Mouse (Mus musculus): ENCODE results near the gene Pop5. TPM values are rescaled to one million over a fixed set of nuclear protein-coding genes. Genes with fewer than 3 reads are reported as not detected.

Pop5 gene
- polyA plus RNA-seq, 1 experiment, result 55.6 TPM

GRCm38 (mm10) chr5:115260356-115260755, 24.7 kb downstream of the Pop5 start:
- H3K27me3 ChIP-seq (ENCODE audit: control insufficient read depth, insufficient read depth, low read length), result no peaks in the 10 kb centered on the region
- H3K4me3 ChIP-seq (ENCODE audit: extremely low read depth, insufficient read depth, insufficient read length), result no peak overlapping the region
- H3K36me3 ChIP-seq (ENCODE audit: control insufficient read depth, insufficient read depth, low read length), result peaks cover 37% of the 10 kb centered on the region
- no peaks in the 10 kb centered on the region for H3K4me1 ChIP-seq (ENCODE audit: control insufficient read depth, insufficient read depth, insufficient read length)
- H3K27ac ChIP-seq (ENCODE audit: insufficient read depth, low read length), result no peak overlapping the region
- TF ChIP-seq POLR2A (IDR thresholded peaks at IDR 0.05; ENCODE audit: low read depth, low read length), result no peak
- no peak for TF ChIP-seq CTCF (IDR thresholded peaks at IDR 0.05; ENCODE audit: extremely low read depth, insufficient read depth, insufficient read length, insufficient replicate concordance)
- DNase-seq (ENCODE audit: low read depth in 1 of 2, low spot score in 2 of 2), result no peak
- 86% methylated on average over 6 of the region's 6 CpGs for WGBS

DNA sequence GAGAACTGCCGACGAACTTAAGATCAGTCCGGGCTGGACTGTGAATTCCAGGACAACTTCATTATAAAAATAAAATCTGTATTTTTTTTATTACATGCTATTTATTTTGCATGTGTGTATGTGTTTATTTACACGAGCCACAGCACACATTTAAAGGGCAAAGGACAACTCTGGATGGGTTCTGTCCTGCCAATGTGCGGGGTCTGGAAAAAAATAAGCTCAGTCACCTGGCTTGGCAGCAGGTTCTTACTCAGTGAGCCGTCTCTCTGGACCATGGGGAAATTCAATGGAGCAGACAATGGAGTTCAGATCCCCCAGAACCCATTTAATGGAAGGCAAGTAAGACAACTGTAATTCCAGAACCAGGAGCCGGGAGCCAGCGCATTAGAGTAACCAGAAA, 25.5 kb downstream of the Pop5 start:
- Histone ChIP-seq H3K27me3 (ENCODE audit: control insufficient read depth, insufficient read depth, low read length) (no peaks in the 10 kb centered on the region), H3K4me1 (ENCODE audit: control insufficient read depth, insufficient read depth, insufficient read length) (no peaks in the 10 kb centered on the region), H3K27ac (ENCODE audit: insufficient read depth, low read length) (no peak overlapping the region), H3K4me3 (ENCODE audit: extremely low read depth, insufficient read depth, insufficient read length) (no peak overlapping the region), H3K36me3 (ENCODE audit: control insufficient read depth, insufficient read depth, low read length) (peaks cover 31% of the 10 kb centered on the region)
- DNase-seq (ENCODE audit: low read depth in 1 of 2, low spot score in 2 of 2), result no peak
- no peak for TF ChIP-seq CTCF (IDR thresholded peaks at IDR 0.05; ENCODE audit: extremely low read depth, insufficient read depth, insufficient read length, insufficient replicate concordance)
- TF ChIP-seq POLR2A (IDR thresholded peaks at IDR 0.05; ENCODE audit: low read depth, low read length), result no peak
- WGBS, result 96% methylated on average over 8 of the region's 8 CpGs

DNA sequence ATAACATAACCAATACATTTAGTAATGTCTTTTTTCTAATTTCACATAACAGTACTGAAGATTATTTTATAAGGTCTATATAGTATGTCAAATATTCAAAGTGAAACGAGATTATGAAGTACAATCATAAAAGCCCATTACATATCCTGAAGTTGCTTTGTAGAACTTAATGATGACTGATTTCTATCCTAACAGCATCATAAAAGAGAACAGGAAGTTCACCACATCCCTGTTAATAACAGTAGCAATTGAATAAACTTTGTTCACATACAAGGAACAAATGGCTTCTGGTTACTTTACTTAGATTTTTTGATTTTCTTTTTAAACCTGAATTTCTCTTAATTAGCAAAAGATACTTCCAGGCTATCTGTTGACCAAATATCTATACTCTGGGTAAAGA, 26.2 kb downstream of the Pop5 start:
- WGBS, result 73% methylated on average over 1 of the region's 1 CpGs
- Histone ChIP-seq H3K4me1 (ENCODE audit: control insufficient read depth, insufficient read depth, insufficient read length) (no peaks in the 10 kb centered on the region), H3K36me3 (ENCODE audit: control insufficient read depth, insufficient read depth, low read length) (peaks cover 24% of the 10 kb centered on the region), H3K27me3 (ENCODE audit: control insufficient read depth, insufficient read depth, low read length) (no peaks in the 10 kb centered on the region), H3K27ac (ENCODE audit: insufficient read depth, low read length) (no peak overlapping the region), H3K4me3 (ENCODE audit: extremely low read depth, insufficient read depth, insufficient read length) (no peak overlapping the region)
- DNase-seq (ENCODE audit: low read depth in 1 of 2, low spot score in 2 of 2), result no peak
- TF ChIP-seq POLR2A (IDR thresholded peaks at IDR 0.05; ENCODE audit: low read depth, low read length) (no peak), CTCF (IDR thresholded peaks at IDR 0.05; ENCODE audit: extremely low read depth, insufficient read depth, insufficient read length, insufficient replicate concordance) (no peak)

DNA sequence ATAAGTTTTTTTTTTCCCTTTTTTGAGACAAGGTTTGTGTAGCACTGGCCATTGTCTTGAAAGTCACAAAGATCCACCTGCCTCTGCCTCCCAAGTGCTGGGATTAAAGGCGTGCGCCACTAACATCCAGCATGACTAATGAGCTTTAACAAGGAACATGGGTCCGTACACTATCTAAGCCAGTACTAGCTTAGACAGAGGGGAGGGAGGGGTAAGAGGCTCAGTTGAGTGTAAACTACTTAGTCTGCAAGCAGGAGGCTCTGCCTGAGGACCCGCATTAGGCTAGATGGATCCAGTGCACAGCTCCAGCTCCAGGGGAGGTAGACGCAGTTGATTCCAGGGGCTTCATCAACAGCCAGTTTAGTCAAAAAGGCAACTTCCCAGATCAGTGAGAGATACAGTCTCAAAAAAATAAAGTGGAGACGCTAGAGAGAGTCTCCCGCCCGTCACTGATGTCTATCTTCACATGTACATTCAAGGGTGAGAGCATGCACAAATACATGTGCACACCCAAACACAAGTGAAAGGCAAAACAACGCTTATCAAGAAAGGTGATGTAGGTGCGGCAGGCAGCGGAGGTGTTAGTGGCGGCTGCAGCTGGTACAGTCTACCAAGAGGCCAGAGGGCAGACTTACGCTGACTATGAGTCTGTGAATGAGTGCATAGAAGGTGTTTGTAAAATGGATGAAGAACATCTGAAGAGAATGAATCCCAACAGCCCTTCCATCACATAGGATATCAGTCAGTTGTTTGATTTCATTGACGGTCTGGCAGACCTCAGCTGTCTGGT, 27.1 kb downstream of the Pop5 start:
- Histone ChIP-seq H3K27me3 (ENCODE audit: control insufficient read depth, insufficient read depth, low read length) (no peaks in the 10 kb centered on the region), H3K4me1 (ENCODE audit: control insufficient read depth, insufficient read depth, insufficient read length) (no peaks in the 10 kb centered on the region; the same call in 1 of the 2 replicates), H3K36me3 (ENCODE audit: control insufficient read depth, insufficient read depth, low read length) (peaks cover 22% of the 10 kb centered on the region), H3K4me3 (ENCODE audit: extremely low read depth, insufficient read depth, insufficient read length) (no peak overlapping the region), H3K27ac (ENCODE audit: insufficient read depth, low read length) (no peak overlapping the region)
- TF ChIP-seq POLR2A (IDR thresholded peaks at IDR 0.05; ENCODE audit: low read depth, low read length), result no peak
- TF ChIP-seq CTCF (IDR thresholded peaks at IDR 0.05; ENCODE audit: extremely low read depth, insufficient read depth, insufficient read length, insufficient replicate concordance), result no peak
- DNase-seq (ENCODE audit: low read depth in 1 of 2, low spot score in 2 of 2), result no peak
- WGBS, result 94% methylated on average over 14 of the region's 14 CpGs

GRCm38 (mm10) chr5:115266340-115266739, 30.7 kb downstream of the Pop5 start:
- H3K4me3 ChIP-seq (ENCODE audit: extremely low read depth, insufficient read depth, insufficient read length), result no peak overlapping the region
- no peak overlapping the region for H3K27ac ChIP-seq (ENCODE audit: insufficient read depth, low read length)
- peaks cover 6% of the 10 kb centered on the region for H3K36me3 ChIP-seq (ENCODE audit: control insufficient read depth, insufficient read depth, low read length)
- H3K4me1 ChIP-seq (ENCODE audit: control insufficient read depth, insufficient read depth, insufficient read length), result peaks cover 6% of the 10 kb centered on the region; the same call in 1 of the 2 replicates
- no peaks in the 10 kb centered on the region for H3K27me3 ChIP-seq (ENCODE audit: control insufficient read depth, insufficient read depth, low read length)
- no peak for DNase-seq (ENCODE audit: low read depth in 1 of 2, low spot score in 2 of 2)
- no peak for TF ChIP-seq CTCF (IDR thresholded peaks at IDR 0.05; ENCODE audit: extremely low read depth, insufficient read depth, insufficient read length, insufficient replicate concordance)
- TF ChIP-seq POLR2A (IDR thresholded peaks at IDR 0.05; ENCODE audit: low read depth, low read length), result no peak
- WGBS, result 83% methylated on average over 5 of the region's 5 CpGs

DNA sequence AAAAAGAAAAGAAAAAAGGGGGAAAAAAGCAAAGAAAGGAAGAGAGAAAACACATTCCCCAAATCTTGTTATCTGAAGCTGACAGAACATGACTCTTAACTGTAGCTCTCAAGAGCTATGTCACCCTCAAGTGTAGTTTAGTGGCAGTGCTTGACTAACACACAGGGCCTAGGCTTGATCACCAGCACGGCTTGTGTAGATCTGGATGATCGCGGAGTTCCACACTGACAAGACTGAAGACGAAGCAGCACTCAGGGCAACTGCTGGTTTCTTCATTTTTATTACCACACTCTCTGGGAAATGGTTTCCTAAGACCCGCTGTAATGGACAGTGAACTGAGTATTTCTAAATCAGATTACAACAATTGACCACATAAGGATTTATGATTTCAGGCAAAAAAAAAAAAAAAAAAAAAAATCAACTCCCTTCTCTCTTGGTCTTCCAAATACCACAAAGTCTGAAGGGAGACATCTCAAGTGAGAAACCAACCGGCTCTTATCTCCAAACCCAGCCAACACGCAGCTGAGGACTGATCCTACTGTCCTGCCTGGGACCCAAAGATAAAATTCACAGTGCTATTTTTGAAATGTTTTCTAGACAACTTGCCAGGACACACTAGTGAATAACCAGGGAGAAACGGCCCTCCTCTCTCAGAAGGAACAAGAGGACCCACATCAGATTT, 31.3 kb downstream of the Pop5 start:
- Histone ChIP-seq H3K4me3 (ENCODE audit: extremely low read depth, insufficient read depth, insufficient read length) (no peak overlapping the region), H3K27ac (ENCODE audit: insufficient read depth, low read length) (no peak overlapping the region), H3K36me3 (ENCODE audit: control insufficient read depth, insufficient read depth, low read length) (peaks cover 6% of the 10 kb centered on the region; the same call in 1 of the 2 replicates), H3K4me1 (ENCODE audit: control insufficient read depth, insufficient read depth, insufficient read length) (peaks cover 6% of the 10 kb centered on the region; the same call in 1 of the 2 replicates), H3K27me3 (ENCODE audit: control insufficient read depth, insufficient read depth, low read length) (no peaks in the 10 kb centered on the region)
- TF ChIP-seq POLR2A (IDR thresholded peaks at IDR 0.05; ENCODE audit: low read depth, low read length) (no peak), CTCF (IDR thresholded peaks at IDR 0.05; ENCODE audit: extremely low read depth, insufficient read depth, insufficient read length, insufficient replicate concordance) (no peak)
- 78% methylated on average over 8 of the region's 8 CpGs for WGBS
- DNase-seq (ENCODE audit: low read depth in 1 of 2, low spot score in 2 of 2), result no peak
